Mouse (Mus musculus) E14TG2a.4 (cell line): Measurements from ENCODE around the gene Sgcd.

ENCODE experiments used
- H3K27me3 ChIP-seq: 2 replicates; pipeline ENCODE4 v1.6.1; 2014; ENCODE audit warnings: low read length, control low read depth; ENCODE audit not compliant: insufficient read depth
- H3K36me3 ChIP-seq: 2 replicates; pipeline ENCODE4 v1.6.1; 2014; ENCODE audit warnings: low read length, control low read depth; ENCODE audit not compliant: insufficient read depth
- H3K4me1 ChIP-seq: replicated peaks from 2 replicates; pipeline ENCODE4 v1.6.1; 2014; ENCODE audit warnings: low read depth, low read length, control low read depth
- H3K4me3 ChIP-seq: replicated peaks from 2 replicates; pipeline ENCODE4 v1.5.1; 2014; ENCODE audit warnings: mild to moderate bottlenecking, low read length
- H3K9me3 ChIP-seq: 2 replicates; pipeline ENCODE4 v1.6.1; 2014; ENCODE audit warnings: low read length, control low read depth
- CTCF ChIP-seq: conservative IDR thresholded peaks from 2 replicates; pipeline ENCODE4 v1.5.1; 2014; ENCODE audit warnings: low read length
- NANOG ChIP-seq: IDR thresholded peaks from 2 replicates; pipeline ENCODE4 v1.6.1; 2014; ENCODE audit warnings: borderline replicate concordance, low read length, mixed read lengths
- POU5F1 ChIP-seq: IDR thresholded peaks from 2 replicates; pipeline ENCODE4 v1.6.1; 2014; ENCODE audit warnings: low read length, borderline replicate concordance

Gene Sgcd

GRCm38 (mm10) chr11:47304702-47305450 is 683.9 kb downstream of the Sgcd start:
- no peaks in the 10 kb centered on the region for H3K9me3 ChIP-seq
- TF ChIP-seq CTCF (no peak), NANOG (no peak), POU5F1 (no peak)
- no peaks in the 10 kb centered on the region for H3K4me1 ChIP-seq
- no peaks in the 10 kb centered on the region for H3K27me3 ChIP-seq
- H3K36me3 ChIP-seq: no peaks in the 10 kb centered on the region
- no peak overlapping the region for H3K4me3 ChIP-seq

- Histone ChIP-seq H3K27me3 (no peaks in the 10 kb centered on the region), H3K4me3 (no peak overlapping the region), H3K4me1 (no peaks in the 10 kb centered on the region), H3K36me3 (no peaks in the 10 kb centered on the region), H3K9me3 (no peaks in the 10 kb centered on the region)
- TF ChIP-seq POU5F1 (no peak), NANOG (no peak)
These were observed 689.0 kb downstream of the Sgcd start for GRCm38 (mm10) chr11:47299777-47300176.

- Histone ChIP-seq H3K4me1 (no peaks in the 10 kb centered on the region), H3K27me3 (no peaks in the 10 kb centered on the region), H3K4me3 (no peak overlapping the region), H3K9me3 (no peaks in the 10 kb centered on the region), H3K36me3 (no peaks in the 10 kb centered on the region)
- TF ChIP-seq CTCF (no peak), POU5F1 (no peak), NANOG (no peak)
These were observed 690.9 kb downstream of the Sgcd start for GRCm38 (mm10) chr11:47297805-47298340.

DNA sequence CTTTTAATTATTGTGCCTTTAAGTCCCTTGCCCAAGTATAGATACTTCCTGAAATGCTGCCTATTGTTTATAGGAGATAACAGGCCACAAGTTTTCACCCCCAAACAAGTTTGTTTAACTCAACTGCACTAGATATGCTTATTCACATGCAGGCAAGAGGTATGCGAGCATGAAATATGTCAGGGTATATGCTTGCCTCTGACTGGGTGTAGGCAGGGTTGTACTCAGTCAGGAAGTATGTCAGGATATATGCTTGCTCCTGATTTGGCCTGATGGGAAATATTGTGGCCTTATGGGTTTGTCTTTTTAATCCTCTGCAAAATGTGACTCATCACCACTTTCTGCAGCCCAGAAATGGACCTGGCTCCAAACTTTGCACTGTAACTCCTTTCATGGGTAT is 694.0 kb downstream of the Sgcd start:
- no peaks in the 10 kb centered on the region for H3K27me3 ChIP-seq
- no peaks in the 10 kb centered on the region for H3K4me1 ChIP-seq
- H3K9me3 ChIP-seq: no peaks in the 10 kb centered on the region
- H3K36me3 ChIP-seq: no peaks in the 10 kb centered on the region
- no peak overlapping the region for H3K4me3 ChIP-seq
- TF ChIP-seq CTCF (no peak), NANOG (no peak), POU5F1 (no peak)

GRCm38 (mm10) chr11:47276586-47276985 is 712.2 kb downstream of the Sgcd start:
- peaks cover 20% of the 10 kb centered on the region for H3K9me3 ChIP-seq
- no peaks in the 10 kb centered on the region for H3K36me3 ChIP-seq
- no peaks in the 10 kb centered on the region for H3K27me3 ChIP-seq
- TF ChIP-seq NANOG (no peak), CTCF (no peak), POU5F1 (no peak)
- no peak overlapping the region for H3K4me3 ChIP-seq
- H3K4me1 ChIP-seq: no peaks in the 10 kb centered on the region

GRCm38 (mm10) chr11:47268556-47268955 is 720.2 kb downstream of the Sgcd start:
- H3K9me3 ChIP-seq: no peaks in the 10 kb centered on the region

DNA sequence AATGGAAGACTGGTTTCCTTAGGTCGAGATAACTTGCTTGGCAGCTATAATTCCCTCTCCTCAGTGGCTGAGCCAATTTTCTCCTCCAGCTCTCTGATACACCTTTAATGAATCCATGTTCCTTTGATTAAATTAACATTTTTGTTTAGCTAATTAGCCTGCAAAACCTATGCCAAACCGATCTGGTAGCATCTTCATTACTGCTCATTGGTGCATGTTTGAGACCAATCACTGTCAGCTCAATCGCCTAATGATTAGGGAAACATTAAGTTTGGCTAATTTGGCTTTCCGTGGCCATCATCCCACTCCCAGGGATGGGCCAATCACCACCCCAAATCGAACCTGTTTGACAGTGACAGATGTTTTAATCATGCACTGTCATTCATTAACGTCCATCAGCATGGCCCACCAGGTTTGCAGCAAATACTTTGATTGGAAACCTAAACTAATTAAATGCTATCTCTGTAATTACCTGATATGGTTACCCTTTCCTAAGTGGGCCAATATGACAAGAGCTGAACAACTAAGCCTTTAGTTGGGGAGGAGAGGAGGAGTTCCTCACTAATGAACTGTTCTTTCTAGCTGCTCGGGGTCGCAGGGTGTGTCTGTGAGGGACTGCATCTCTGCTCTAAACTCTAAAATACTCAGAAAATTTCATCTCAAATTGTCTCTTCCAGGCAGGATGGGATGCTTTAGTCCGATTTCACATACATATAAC is 724.3 kb downstream of the Sgcd start:
- Histone ChIP-seq H3K4me3 (no peak overlapping the region), H3K9me3 (no peaks in the 10 kb centered on the region), H3K4me1 (no peaks in the 10 kb centered on the region), H3K27me3 (no peaks in the 10 kb centered on the region), H3K36me3 (no peaks in the 10 kb centered on the region)
- TF ChIP-seq POU5F1 (no peak), NANOG (no peak)

More at GRCm38 (mm10) chr11:47268556-47268955, 720.2 kb downstream of the Sgcd start:
- TF ChIP-seq CTCF (no peak), NANOG (no peak), POU5F1 (no peak)
- Histone ChIP-seq H3K36me3 (no peaks in the 10 kb centered on the region), H3K4me1 (no peaks in the 10 kb centered on the region), H3K27me3 (no peaks in the 10 kb centered on the region), H3K4me3 (no peak overlapping the region)

- H3K4me3 ChIP-seq: no peak overlapping the region
- no peaks in the 10 kb centered on the region for H3K36me3 ChIP-seq
- TF ChIP-seq NANOG (no peak), CTCF (no peak), POU5F1 (no peak)
- no peaks in the 10 kb centered on the region for H3K9me3 ChIP-seq
- H3K4me1 ChIP-seq: 0 out of 2 replicates have a peak, but pooled peaks cover 4% of the 10 kb centered on the region
- no peaks in the 10 kb centered on the region for H3K27me3 ChIP-seq
These were observed 738.5 kb downstream of the Sgcd start for GRCm38 (mm10) chr11:47250301-47250700.
